19 mouse cellular contexts compared by ENCODE assay signal in genomic region chr13:94106983-94107382, GRCm38 (mm10). TPM values are rescaled to one million over a fixed set of nuclear protein-coding genes. Genes with fewer than 3 reads are reported as not detected.
A peak's percentile ranks its signal among the peaks of the same experiment; 100 is the strongest.
DNase-seq lines count a peak whose midpoint lies in the region; TF ChIP-seq lines count a peak whose summit lies in the region.
"Had no signal": no experiment of that assay in that cellular context is flagged by ENCODE, and none has a peak within 500 bp of the region (broad histone marks: within the 10 kb centered on the region; RNA-seq: fewer than 3 reads in every experiment).

No protein-coding gene starts in this region.

- peak; percentile 42 for DNase-seq in gastrocnemius, adult 2 months
- DNase-seq in gastrocnemius, postnatal 10 days, result no peak
- peak; percentile 41 to 48 for DNase-seq in right cerebral cortex, adult 2 months (ENCODE audit: low spot score in 2 of 2)
- DNase-seq in right cerebral cortex, postnatal 10 days (ENCODE audit: low spot score in 2 of 2), result no peak
- DNase-seq in frontal cortex, postnatal 36 days (ENCODE audit: low spot score in 2 of 2), result peak; percentile 32 to 57
- no peak for DNase-seq in thymus, postnatal 0 days (ENCODE audit: low spot score)
- no peak for DNase-seq in thymus, postnatal 25 days
- DNase-seq: adrenal gland, postnatal 25 days; cerebellum, adult 2 months; heart, adult 2 months; kidney, adult 8-10 months; kidney, postnatal 25 days; liver, embryonic 13.5 days; thymus, postnatal 4 days had no signal

- H3K4me3 ChIP-seq in gastrocnemius, adult 2 months, result peak overlapping the region; percentile 61
- H3K4me3 ChIP-seq: forebrain, embryonic 15.5 days; heart, adult 2 months; hindbrain, embryonic 10.5 days; liver, embryonic 13.5 days; lung, embryonic 15.5 days; midbrain, embryonic 15.5 days had no signal

- no peak for TF ChIP-seq CTCF in gastrocnemius, adult 2 months (IDR thresholded peaks at IDR 0.05)

- intact Hi-C loops in gastrocnemius, adult 2 months (cut with DNase I), result loop anchor here (5.0 kb wide), 1 partner anchor 35 kb away; no protein-coding TSS in a partner anchor

- H3K27ac ChIP-seq in gastrocnemius, adult 2 months, result peak overlapping the region; percentile 52
- H3K27ac ChIP-seq: forebrain, embryonic 15.5 days; heart, adult 2 months; hindbrain, embryonic 10.5 days; liver, embryonic 13.5 days; lung, embryonic 15.5 days; midbrain, embryonic 15.5 days had no signal

RNA-seq across cellular contexts. Expression of gene Lhfpl2, which starts 49.4 kb away (rescaled TPM):
- 1 to 10 TPM; 1.5 to 4.2 TPM for total RNA-seq in gastrocnemius, adult 2 months (2021)
- total RNA-seq in gastrocnemius, postnatal 10 days (2021), result 10 to 100 TPM; 31.9 to 38.6 TPM
- polyA plus RNA-seq in thymus, postnatal 0 days (2015; fragmentation: Nextera tagmentation; extraction: Ambion mirVana), result 5.2 and 5.8 TPM in 2 replicates
- polyA plus RNA-seq: activated CD4-positive, CD25-positive, alpha-beta regulatory T cell, adult 4 months had no signal

Comparison
In these comparisons a context has a peak if more than half of its experiments do, and no peak if none do; other contexts are left out.
1. DNase-seq: peak in gastrocnemius, adult 2 months (single experiment), right cerebral cortex, adult 2 months (2 of 2) and frontal cortex, postnatal 36 days (2 of 2); none in gastrocnemius, postnatal 10 days (single experiment), right cerebral cortex, postnatal 10 days (0 of 2), thymus, postnatal 0 days (single experiment) and thymus, postnatal 25 days (single experiment).
2. RNA of gene Lhfpl2, which starts 49.4 kb away (total RNA-seq): 31.9 to 38.6 TPM in gastrocnemius, postnatal 10 days; 1.5 to 4.2 TPM in gastrocnemius, adult 2 months; every median in the first group is over 4 times any median in the second.